Mouse (Mus musculus) spleen, adult 18-20 months (tissue): ENCODE data around the gene Fhod1.

Experiments used
- DNase-seq, 2 experiments: peaks; one replicate each; pipeline ENCODE4 v3.0.0; 2022; ENCODE audit warnings: mixed read lengths in 2 of 2

Fhod1 gene

GRCm38 (mm10) chr8:105348450-105349095 lies 820 bp upstream of the Fhod1 start, which contains the start of gene Slc9a5:
Gene Slc9a5 (plus strand): TSS chr8:105348843.
- peak; percentile 29 to 48 for DNase-seq

- peak; percentile 32 to 42 for DNase-seq
Measured at GRCm38 (mm10) chr8:105346611-105347427, 934 bp downstream of the Fhod1 start.

GRCm38 (mm10) chr8:105345061-105345975 lies 2.4 kb downstream of the Fhod1 start:
- no peak for DNase-seq

- DNase-seq, result no peak
Measured at GRCm38 (mm10) chr8:105343791-105344574, 3.8 kb downstream of the Fhod1 start.

GRCm38 (mm10) chr8:105342768-105343167 lies 5.0 kb downstream of the Fhod1 start:
- no peak for DNase-seq

- no peak for DNase-seq
Measured at GRCm38 (mm10) chr8:105341399-105341798, 6.4 kb downstream of the Fhod1 start.

- DNase-seq, result no peak
Measured at GRCm38 (mm10) chr8:105339886-105340635, 7.7 kb downstream of the Fhod1 start.

GRCm38 (mm10) chr8:105338992-105339391 lies 8.8 kb downstream of the Fhod1 start:
- DNase-seq, result no peak

GRCm38 (mm10) chr8:105336373-105337130 lies 11.2 kb downstream of the Fhod1 start:
- no peak for DNase-seq

GRCm38 (mm10) chr8:105332523-105332922 lies 15.2 kb downstream of the Fhod1 start:
- DNase-seq, result no peak

GRCm38 (mm10) chr8:105331931-105332330 lies 15.8 kb downstream of the Fhod1 start:
- DNase-seq, result no peak

- no peak for DNase-seq
Measured at GRCm38 (mm10) chr8:105331469-105331868, 16.3 kb downstream of the Fhod1 start.

- no peak for DNase-seq
Measured at GRCm38 (mm10) chr8:105330325-105330724, 17.4 kb downstream of the Fhod1 start.

GRCm38 (mm10) chr8:105326968-105327367 lies 20.8 kb downstream of the Fhod1 start:
- no peak for DNase-seq

GRCm38 (mm10) chr8:105326141-105326672 lies 21.5 kb downstream of the Fhod1 start, which contains the start of the genes Lrrc29 and Tmem208:
Gene Lrrc29 (minus strand): TSS chr8:105326278.
Gene Tmem208 (plus strand): TSS chr8:105326354.
- peak; percentile 93 to 98 for DNase-seq

- no peak for DNase-seq
Measured at GRCm38 (mm10) chr8:105325641-105326093, 22.1 kb downstream of the Fhod1 start.

GRCm38 (mm10) chr8:105323183-105323582 lies 24.6 kb downstream of the Fhod1 start:
- DNase-seq, result no peak

GRCm38 (mm10) chr8:105318662-105319190 lies 29.0 kb downstream of the Fhod1 start:
- DNase-seq, result no peak

GRCm38 (mm10) chr8:105317941-105318340 lies 29.8 kb downstream of the Fhod1 start:
- no peak for DNase-seq
